Mouse (Mus musculus): ENCODE results near the gene Adam12. TPM values are rescaled to one million over a fixed set of nuclear protein-coding genes. Genes with fewer than 3 reads are reported as not detected.

Gene Adam12
- polyA plus RNA-seq, 1 experiment from 2014 or later: 4.8 TPM

- Histone ChIP-seq H3K36me3 (no peaks in the 10 kb centered on the region), H3K27ac (replicated peaks) (no peak overlapping the region), H3K4me2 (no peak overlapping the region), H3K27me3 (no peaks in the 10 kb centered on the region), H3K9me3 (no peaks in the 10 kb centered on the region), H3K9ac (no peak overlapping the region), H3K4me3 (no peak overlapping the region), H3K4me1 (replicated peaks) (no peaks in the 10 kb centered on the region)
- WGBS: 86% methylated on average over 1 of the region's 1 CpGs
- ATAC-seq (ENCODE audit: low FRiP score, low read depth): no peak
Observed at GRCm38 (mm10) chr7:134240579-134240978, 8.6 kb upstream of the Adam12 start.

- ATAC-seq (ENCODE audit: low FRiP score, low read depth): no peak
- no peaks in the 10 kb centered on the region for H3K4me1 ChIP-seq (replicated peaks)
- H3K4me3 ChIP-seq: no peak overlapping the region
- no peaks in the 10 kb centered on the region for H3K36me3 ChIP-seq
- H3K4me2 ChIP-seq: no peak overlapping the region
- H3K27me3 ChIP-seq: no peaks in the 10 kb centered on the region
- 95% methylated on average over 3 of the region's 3 CpGs for WGBS
- no peak overlapping the region for H3K27ac ChIP-seq (replicated peaks)
- H3K9ac ChIP-seq: no peak overlapping the region
- no peaks in the 10 kb centered on the region for H3K9me3 ChIP-seq
Observed at GRCm38 (mm10) chr7:134238863-134239262, 6.9 kb upstream of the Adam12 start.

- 78% methylated on average over 2 of the region's 2 CpGs for WGBS
- no peak overlapping the region for H3K27ac ChIP-seq (replicated peaks)
- no peaks in the 10 kb centered on the region for H3K36me3 ChIP-seq
- H3K9me3 ChIP-seq: no peaks in the 10 kb centered on the region
- no peak overlapping the region for H3K4me2 ChIP-seq
- H3K9ac ChIP-seq: no peak overlapping the region
- no peak for ATAC-seq (ENCODE audit: low FRiP score, low read depth)
- H3K4me1 ChIP-seq (replicated peaks): no peaks in the 10 kb centered on the region
- no peaks in the 10 kb centered on the region for H3K27me3 ChIP-seq
- no peak overlapping the region for H3K4me3 ChIP-seq
Observed at GRCm38 (mm10) chr7:134237356-134237755, 5.4 kb upstream of the Adam12 start.

DNA sequence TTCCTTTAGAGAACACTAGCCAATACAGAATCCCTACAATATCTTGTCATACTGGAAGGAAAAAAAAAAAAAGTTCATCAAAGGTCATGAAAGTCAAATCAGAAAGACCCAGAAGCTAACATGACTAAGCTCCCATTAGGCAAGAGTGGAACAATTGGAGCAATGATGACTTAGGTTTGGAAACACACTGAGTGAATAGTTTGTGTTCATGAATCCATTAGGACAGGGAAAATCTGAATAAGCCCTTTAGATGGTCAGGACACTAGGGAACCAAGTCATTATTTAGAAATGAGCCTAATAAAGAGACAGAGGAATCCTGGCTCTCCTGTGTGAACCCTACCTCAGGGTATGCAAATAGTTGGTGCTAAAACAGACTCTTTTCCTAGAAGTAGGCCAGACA is 4.8 kb upstream of the Adam12 start:
- Histone ChIP-seq H3K9ac (no peak overlapping the region), H3K9me3 (no peaks in the 10 kb centered on the region), H3K4me3 (no peak overlapping the region), H3K4me2 (no peak overlapping the region), H3K27me3 (no peaks in the 10 kb centered on the region), H3K27ac (replicated peaks) (no peak overlapping the region), H3K36me3 (no peaks in the 10 kb centered on the region), H3K4me1 (replicated peaks) (no peaks in the 10 kb centered on the region)
- ATAC-seq (ENCODE audit: low FRiP score, low read depth): no peak

GRCm38 (mm10) chr7:134235552-134235951 is 3.6 kb upstream of the Adam12 start:
- Histone ChIP-seq H3K4me1 (replicated peaks) (no peaks in the 10 kb centered on the region), H3K9ac (no peak overlapping the region), H3K27me3 (no peaks in the 10 kb centered on the region), H3K27ac (replicated peaks) (no peak overlapping the region), H3K9me3 (no peaks in the 10 kb centered on the region), H3K4me2 (no peak overlapping the region), H3K36me3 (no peaks in the 10 kb centered on the region), H3K4me3 (no peak overlapping the region)
- WGBS: 86% methylated on average over 2 of the region's 2 CpGs
- no peak for ATAC-seq (ENCODE audit: low FRiP score, low read depth)

GRCm38 (mm10) chr7:134230708-134231107 is 1.2 kb downstream of the Adam12 start:
- Histone ChIP-seq H3K4me1 (replicated peaks) (peaks cover 11% of the 10 kb centered on the region), H3K27ac (replicated peaks) (no peak overlapping the region), H3K4me3 (no peak overlapping the region), H3K4me2 (no peak overlapping the region), H3K36me3 (no peaks in the 10 kb centered on the region), H3K27me3 (peaks cover 7% of the 10 kb centered on the region; the same call in 1 of the 2 replicates), H3K9me3 (no peaks in the 10 kb centered on the region), H3K9ac (no peak overlapping the region)
- 81% methylated on average over 3 of the region's 3 CpGs for WGBS
- no peak for ATAC-seq (ENCODE audit: low FRiP score, low read depth)

- no peak overlapping the region for H3K4me3 ChIP-seq
- no peak overlapping the region for H3K27ac ChIP-seq (replicated peaks)
- 91% methylated on average over 2 of the region's 2 CpGs for WGBS
- H3K27me3 ChIP-seq: peaks cover 7% of the 10 kb centered on the region; the same call in 1 of the 2 replicates
- H3K4me2 ChIP-seq: no peak overlapping the region
- H3K4me1 ChIP-seq (replicated peaks): peaks cover 18% of the 10 kb centered on the region
- H3K9ac ChIP-seq: no peak overlapping the region
- no peaks in the 10 kb centered on the region for H3K9me3 ChIP-seq
- no peaks in the 10 kb centered on the region for H3K36me3 ChIP-seq
- no peak for ATAC-seq (ENCODE audit: low FRiP score, low read depth)
Observed at GRCm38 (mm10) chr7:134229899-134230298, 2.0 kb downstream of the Adam12 start.

GRCm38 (mm10) chr7:134227773-134228455 is 4.0 kb downstream of the Adam12 start:
- Histone ChIP-seq H3K36me3 (no peaks in the 10 kb centered on the region), H3K4me2 (no peak overlapping the region), H3K4me3 (no peak overlapping the region), H3K9ac (no peak overlapping the region), H3K4me1 (replicated peaks) (peaks cover 25% of the 10 kb centered on the region), H3K9me3 (no peaks in the 10 kb centered on the region), H3K27me3 (peaks cover 7% of the 10 kb centered on the region; the same call in 1 of the 2 replicates), H3K27ac (replicated peaks) (no peak overlapping the region)
- WGBS: 24% methylated on average over 13 of the region's 13 CpGs
- ATAC-seq (ENCODE audit: low FRiP score, low read depth): no peak

- Histone ChIP-seq H3K27me3 (peaks cover 7% of the 10 kb centered on the region; the same call in 1 of the 2 replicates), H3K4me2 (no peak overlapping the region), H3K9me3 (no peaks in the 10 kb centered on the region), H3K4me1 (replicated peaks) (peaks cover 25% of the 10 kb centered on the region), H3K9ac (no peak overlapping the region), H3K36me3 (no peaks in the 10 kb centered on the region), H3K4me3 (no peak overlapping the region), H3K27ac (replicated peaks) (no peak overlapping the region)
- WGBS: 74% methylated on average over 4 of the region's 4 CpGs
- no peak for ATAC-seq (ENCODE audit: low FRiP score, low read depth)
Observed at GRCm38 (mm10) chr7:134227101-134227500, 4.8 kb downstream of the Adam12 start.

- peaks cover 7% of the 10 kb centered on the region; the same call in 1 of the 2 replicates for H3K27me3 ChIP-seq
Observed at GRCm38 (mm10) chr7:134226231-134226630, 5.7 kb downstream of the Adam12 start.

GRCm38 (mm10) chr7:134224741-134225612 is 7.0 kb downstream of the Adam12 start:
- Histone ChIP-seq H3K27ac (replicated peaks) (peak overlapping the region; percentile 76), H3K27me3 (peaks cover 7% of the 10 kb centered on the region; the same call in 1 of the 2 replicates), H3K4me1 (replicated peaks) (peaks cover 25% of the 10 kb centered on the region), H3K4me2 (peak overlapping the region; percentile 99), H3K4me3 (peak overlapping the region; percentile 75), H3K36me3 (no peaks in the 10 kb centered on the region), H3K9ac (peak overlapping the region; percentile 67), H3K9me3 (no peaks in the 10 kb centered on the region)
- peak; percentile 81 for ATAC-seq (ENCODE audit: low FRiP score, low read depth)
- under 1% methylated on average over 83 of the region's 90 CpGs for whole genome bisulfite sequencing

More at GRCm38 (mm10) chr7:134226231-134226630, 5.7 kb downstream of the Adam12 start:
- no peak overlapping the region for H3K27ac ChIP-seq (replicated peaks)
- no peak overlapping the region for H3K9ac ChIP-seq
- no peak for ATAC-seq (ENCODE audit: low FRiP score, low read depth)
- H3K9me3 ChIP-seq: no peaks in the 10 kb centered on the region
- WGBS: 82% methylated on average over 3 of the region's 3 CpGs
- peaks cover 25% of the 10 kb centered on the region for H3K4me1 ChIP-seq (replicated peaks)
- no peaks in the 10 kb centered on the region for H3K36me3 ChIP-seq
- H3K4me2 ChIP-seq: no peak overlapping the region
- H3K4me3 ChIP-seq: no peak overlapping the region

DNA sequence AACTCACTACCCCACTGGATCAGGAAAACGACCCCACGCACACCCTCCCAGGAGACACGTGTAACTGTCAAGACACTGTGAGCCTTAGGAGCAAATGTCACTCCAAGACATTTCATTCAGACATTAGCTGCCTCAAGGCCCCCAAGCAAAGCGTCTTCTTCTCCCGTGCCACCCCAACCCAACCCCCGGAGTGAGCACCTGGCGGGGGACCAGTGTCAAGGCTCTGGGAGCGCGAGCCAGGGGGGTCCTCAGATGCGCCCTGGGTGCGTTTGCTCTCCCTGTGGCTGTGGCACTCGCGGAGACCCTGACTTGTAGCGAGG is 7.6 kb downstream of the Adam12 start:
- H3K4me3 ChIP-seq: peak overlapping the region; percentile 75
- H3K27ac ChIP-seq (replicated peaks): peak overlapping the region; percentile 76
- H3K9me3 ChIP-seq: no peaks in the 10 kb centered on the region
- peaks cover 25% of the 10 kb centered on the region for H3K4me1 ChIP-seq (replicated peaks)
- peak; percentile 13; the same call in 1 of the 2 replicates for ATAC-seq (ENCODE audit: low FRiP score, low read depth)
- 0% methylated on average over 13 of the region's 14 CpGs for WGBS
- H3K9ac ChIP-seq: peak overlapping the region; percentile 67
- H3K36me3 ChIP-seq: no peaks in the 10 kb centered on the region
- H3K4me2 ChIP-seq: peak overlapping the region; percentile 99
- peaks cover 7% of the 10 kb centered on the region; the same call in 1 of the 2 replicates for H3K27me3 ChIP-seq
